Mouse (Mus musculus) stomach, postnatal 0 days (tissue): ENCODE measurements around the gene Hmx2.

ENCODE experiments used
- CTCF ChIP-seq: IDR thresholded peaks from 2 replicates; pipeline ENCODE4 v1.5.1; 2016; ENCODE audit warnings: antibody characterized with exemption, low read depth, mild to moderate bottlenecking, moderate library complexity
- EP300 ChIP-seq: optimal IDR thresholded peaks from 2 replicates; pipeline ENCODE3; 2016; ENCODE audit warnings: antibody characterized with exemption

DNA sequence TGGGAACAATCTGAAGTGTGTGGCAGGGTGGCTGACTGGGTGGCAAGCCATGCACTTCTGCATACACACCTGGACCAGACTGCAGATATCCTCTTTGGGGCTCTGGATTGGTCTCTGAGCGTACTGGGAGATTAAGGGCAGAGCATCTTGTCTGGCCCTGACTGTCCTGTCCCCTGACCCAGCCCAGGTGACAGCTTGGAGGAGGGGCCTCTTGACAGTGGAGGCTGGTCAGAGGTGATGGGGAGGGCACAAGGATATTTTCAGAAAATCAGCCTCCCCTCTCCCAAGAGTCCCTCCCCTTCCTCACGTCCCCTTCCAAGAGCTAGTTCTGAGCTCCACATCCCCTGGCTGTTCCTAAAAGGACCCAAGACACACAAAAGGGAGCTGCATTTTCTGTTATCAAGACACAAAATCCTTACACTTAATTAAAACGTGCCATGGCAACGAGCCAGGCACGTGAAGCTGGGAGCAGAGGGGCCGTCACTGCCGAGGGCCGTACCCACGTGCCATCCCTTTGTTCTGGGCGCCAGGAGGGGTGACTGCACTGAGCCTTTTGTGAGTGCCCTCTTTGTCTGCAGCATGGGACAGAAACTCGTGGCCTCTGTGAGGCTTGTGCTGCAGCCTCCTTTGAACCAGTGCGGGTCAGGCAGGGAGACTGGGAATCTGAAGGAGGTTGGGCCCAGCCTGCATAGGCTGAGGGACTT lies 49.4 kb downstream of the Hmx2 start:
- TF ChIP-seq CTCF (no peak), EP300 (no peak)
